Mouse (Mus musculus): ENCODE data around the gene Olfr111.
"Not testable (repeated sequence)": the region's sequence is repeated elsewhere in the genome, so short reads cannot be mapped to it uniquely, and the experiment has no call there.

The Olfr111 gene

DNA sequence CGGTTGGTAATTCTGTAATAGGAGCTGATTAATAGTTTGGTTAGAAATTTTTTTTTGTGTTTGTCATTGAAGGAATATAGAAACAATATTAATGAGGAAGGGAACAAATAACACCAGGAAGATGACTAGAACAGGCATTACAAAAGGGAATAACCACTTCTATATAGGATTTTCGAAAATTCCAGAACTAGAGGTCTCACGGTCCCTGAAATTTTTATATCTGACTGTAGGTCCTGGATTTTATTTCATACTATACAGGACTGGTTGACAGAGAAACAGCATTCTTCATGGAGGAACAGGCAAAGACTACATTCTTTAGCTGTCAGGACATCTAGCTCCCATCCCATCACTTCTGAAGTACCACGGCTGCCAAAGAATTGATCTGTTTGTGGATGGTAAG, at the start of gene Olfr111:
TSS of gene Olfr111 (plus strand) at position 301 of the 400 bp plus-strand sequence.
- no peak for DNase-seq (ENCODE audit: low read depth, low spot score)

- DNase-seq (ENCODE audit: low read depth, low spot score): no peak
Measured at GRCm38 (mm10) chr17:37458616-37459015, 49.2 kb upstream of the Olfr111 start, which contains the start of gene Olfr109. Gene Olfr109, plus strand, starts transcription at chr17:37458916.

GRCm38 (mm10) chr17:37483452-37483851, 24.4 kb upstream of the Olfr111 start, which contains the start of gene H2-M2:
Gene H2-M2, minus strand, starts transcription at chr17:37483552.
- no peak for DNase-seq (ENCODE audit: low read depth, low spot score)

DNA sequence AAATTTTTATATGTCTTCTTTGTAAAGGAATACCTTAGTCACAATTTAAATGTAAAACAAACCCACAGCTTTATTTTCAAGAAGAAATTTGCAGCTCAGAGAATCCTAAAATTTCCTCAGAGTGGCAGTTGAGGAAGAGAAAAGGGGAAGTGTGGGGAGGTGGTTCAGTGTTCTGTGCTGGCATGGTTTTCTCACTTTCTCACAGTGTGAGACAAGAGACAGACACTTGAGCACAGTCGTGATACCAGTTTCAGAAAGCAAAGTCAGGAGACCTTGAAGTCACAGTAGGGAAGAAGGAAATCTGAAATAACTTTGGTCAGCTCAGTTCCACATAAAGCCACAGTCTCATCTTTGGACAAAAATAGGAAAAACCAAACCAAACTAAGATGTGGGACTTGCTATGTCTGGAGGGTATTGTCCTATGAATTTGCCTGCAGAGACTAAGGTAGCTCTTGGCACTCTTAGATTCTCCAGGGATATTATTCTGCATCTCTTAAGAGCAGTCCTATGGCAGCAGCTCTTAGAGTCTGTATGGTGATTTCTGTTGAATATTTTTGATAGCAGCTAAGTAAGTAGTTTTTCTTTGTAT, 15.8 kb upstream of the Olfr111 start, which contains the start of gene Olfr110:
TSS of gene Olfr110 (plus strand) at position 539 of the 589 bp plus-strand sequence.
- no peak for DNase-seq (ENCODE audit: low read depth, low spot score)

DNA sequence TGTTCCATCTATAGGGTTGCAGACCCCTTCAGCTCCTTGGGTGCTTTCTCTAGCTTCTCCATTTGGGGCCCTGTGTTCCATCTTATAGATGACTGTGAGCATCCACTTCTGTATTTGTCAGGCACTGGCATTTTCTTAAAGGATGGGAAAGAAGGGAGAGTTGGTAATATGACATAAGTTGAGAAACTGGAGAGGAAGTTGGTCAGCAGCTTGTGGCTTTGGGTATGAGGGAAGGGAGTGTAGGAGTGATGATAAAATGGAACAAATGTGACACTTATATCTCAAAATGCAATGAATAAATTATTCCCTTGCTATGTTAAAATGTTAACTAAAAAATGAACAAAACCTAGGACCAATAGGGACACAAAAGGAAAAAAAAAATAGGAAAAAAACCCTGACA, 16.8 kb downstream of the Olfr111 start:
- DNase-seq (ENCODE audit: low read depth, low spot score): not testable (repeated sequence)

DNA sequence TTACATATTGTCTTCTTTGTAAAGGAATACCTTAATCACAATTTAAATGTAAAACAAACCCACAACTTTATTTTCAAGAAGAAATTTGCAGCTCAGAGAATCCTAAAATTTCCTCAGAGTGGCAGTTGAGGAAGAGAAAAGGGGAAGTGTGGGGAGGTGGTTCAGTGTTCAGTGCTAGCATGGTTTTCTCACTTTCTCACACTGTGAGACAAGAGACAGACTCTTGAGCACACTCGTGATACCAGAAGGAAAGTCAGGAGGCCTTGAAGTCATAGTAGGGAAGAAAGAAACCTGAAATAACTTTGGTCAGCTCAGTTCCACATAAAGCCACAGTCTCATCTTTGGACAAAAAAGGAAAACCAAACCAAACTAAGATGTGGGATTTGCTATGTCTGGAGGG, 17.6 kb downstream of the Olfr111 start:
- DNase-seq (ENCODE audit: low read depth, low spot score): not testable (repeated sequence)

DNA sequence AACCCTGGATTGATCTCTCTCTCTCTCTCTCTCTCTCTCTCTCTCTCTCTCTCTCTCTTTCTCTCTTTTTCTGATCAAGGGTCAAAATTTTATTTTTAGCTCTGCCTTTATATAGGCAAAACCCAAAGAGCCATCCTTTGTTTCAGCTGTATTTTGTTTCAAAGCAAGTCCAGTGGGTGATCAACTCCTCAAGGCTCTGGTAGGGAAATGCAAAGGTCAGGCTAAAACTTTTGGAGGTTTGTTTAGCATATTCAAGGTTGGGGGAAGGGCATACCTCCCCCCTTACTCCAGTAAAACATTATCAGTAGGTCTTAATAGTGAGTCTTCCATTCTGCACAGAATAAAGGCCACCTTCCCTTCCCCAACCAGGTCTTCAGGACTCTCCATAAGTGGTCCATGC, 27.3 kb downstream of the Olfr111 start:
- DNase-seq (ENCODE audit: low read depth, low spot score): no peak

DNA sequence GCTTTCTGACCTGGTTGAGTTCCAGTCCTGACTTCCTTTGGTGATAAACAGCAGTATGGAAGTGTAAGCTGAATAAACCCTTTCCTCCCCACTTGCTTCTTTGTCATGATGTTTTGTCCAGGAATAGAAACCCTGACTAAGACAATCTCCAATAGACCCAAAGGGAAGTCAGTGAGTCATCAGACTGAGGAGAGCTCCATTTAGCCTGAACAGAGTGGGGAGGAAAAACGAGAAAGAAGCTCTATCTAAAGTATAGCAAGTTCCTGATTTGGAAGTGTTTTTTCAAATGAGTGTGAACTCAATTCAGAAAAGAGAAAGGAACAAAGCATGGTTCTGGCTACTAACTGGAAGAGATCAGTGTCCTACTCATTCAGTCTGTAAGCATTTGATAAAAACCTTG, 30.6 kb downstream of the Olfr111 start:
- DNase-seq (ENCODE audit: low read depth, low spot score): not testable (repeated sequence)

DNA sequence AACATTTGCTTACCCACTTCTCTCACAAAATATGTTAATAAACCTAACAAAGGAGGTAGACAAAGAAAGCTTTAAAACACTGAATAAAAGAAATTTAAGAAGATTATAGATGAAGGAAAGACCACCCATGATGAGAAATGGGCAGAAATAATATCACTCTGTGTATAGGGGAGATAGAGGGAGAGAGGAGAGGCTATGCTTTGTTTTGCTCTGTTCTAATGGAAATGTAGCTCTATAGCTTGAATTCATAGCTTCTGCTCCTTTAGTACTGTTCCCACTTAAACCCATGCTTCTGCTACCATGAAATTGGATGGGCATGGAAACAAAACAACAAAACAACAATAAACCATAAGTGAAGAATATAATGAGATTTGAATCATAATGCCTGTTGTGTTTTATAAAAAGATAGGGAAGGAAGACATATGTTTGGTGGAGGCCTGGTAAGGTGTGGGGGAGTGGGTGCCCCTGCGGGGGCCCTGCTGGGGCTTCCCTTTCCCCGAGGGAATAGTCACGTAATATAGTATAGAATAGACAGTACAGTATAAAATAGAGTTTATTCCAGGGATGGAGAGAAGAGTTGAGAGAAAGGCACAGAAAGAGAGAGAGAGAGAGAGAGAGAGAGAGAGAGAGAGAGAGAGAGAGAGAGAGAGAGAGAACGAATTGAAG, 33.8 kb downstream of the Olfr111 start:
- no peak for DNase-seq (ENCODE audit: low read depth, low spot score)

- DNase-seq (ENCODE audit: low read depth, low spot score): no peak
Measured at GRCm38 (mm10) chr17:37543800-37544435, 36.1 kb downstream of the Olfr111 start.

- no peak for DNase-seq (ENCODE audit: low read depth, low spot score)
Measured at GRCm38 (mm10) chr17:37558913-37559615, 51.2 kb downstream of the Olfr111 start.

DNA sequence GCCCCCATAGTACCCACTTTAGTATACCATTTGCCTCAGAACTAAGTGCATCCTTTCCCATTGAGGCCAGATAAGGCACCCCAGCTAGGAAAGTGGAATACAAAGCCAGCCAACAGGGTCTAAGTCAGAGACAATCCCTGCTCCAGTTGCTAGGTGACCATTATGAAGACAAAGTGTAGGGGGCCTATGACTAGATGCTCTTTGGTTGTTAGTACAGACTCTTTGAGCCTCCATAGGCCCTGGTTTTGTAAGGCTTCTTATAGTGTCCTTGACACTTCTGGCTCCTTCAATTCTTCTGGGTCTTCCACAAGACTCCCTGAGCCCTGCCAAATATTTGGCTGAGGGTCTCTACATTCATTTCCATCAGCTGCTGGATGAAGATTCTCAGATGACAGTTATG, 61.5 kb downstream of the Olfr111 start, which contains the start of gene Olfr112:
TSS of gene Olfr112 (minus strand) at position 101 of the 400 bp plus-strand sequence.
- no peak for DNase-seq (ENCODE audit: low read depth, low spot score)

DNA sequence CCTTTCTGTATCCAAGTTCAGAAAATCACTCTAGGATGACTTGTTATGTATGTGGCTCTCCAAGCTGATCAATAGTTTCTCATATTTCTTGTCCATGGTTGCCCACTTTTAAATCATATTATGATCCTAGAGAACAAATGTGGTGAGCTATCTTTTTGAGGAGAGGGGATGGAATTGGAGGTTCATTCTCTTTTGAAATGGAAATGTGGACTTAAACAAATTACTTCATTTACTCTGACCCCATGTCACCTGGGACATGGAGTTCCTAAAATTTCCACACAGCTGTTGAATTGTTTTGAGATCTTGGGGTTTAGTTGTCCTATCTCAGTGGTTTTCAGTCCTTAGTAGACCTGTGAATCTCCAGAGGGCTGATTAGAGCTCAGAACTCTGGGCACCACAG, 69.7 kb downstream of the Olfr111 start, which contains the start of gene Olfr113:
TSS of gene Olfr113 (minus strand) at position 101 of the 400 bp plus-strand sequence.
- no peak for DNase-seq (ENCODE audit: low read depth, low spot score)

Measured in mesoderm, embryonic 11.5 days (tissue).